Mouse (Mus musculus) hindbrain, embryonic 14.5 days (tissue): ENCODE measurements around the gene Cacna1a. TPM values are rescaled to one million over a fixed set of nuclear protein-coding genes. Genes with fewer than 3 reads are reported as not detected.

Source experiments
- ATAC-seq: fragments of 200-750 bp; cut with Nextera tagmentation; 2 replicates; pipeline ENCODE4 v1.8.0; 2017; ENCODE audit warnings: moderate number of reproducible peaks, mild to moderate bottlenecking, moderate TSS enrichment, moderate library complexity; ENCODE audit not compliant: low FRiP score
- DNase-seq: peaks from one replicate; pipeline ENCODE4 v3.0.0-alpha.2; 2015; ENCODE audit warnings: low spot score
- H3K27ac ChIP-seq: fragments of 300-500 bp; sonication (generic); 2 replicates; pipeline ENCODE4 v1.5.1; 2014; ENCODE audit warnings: mild to moderate bottlenecking, moderate library complexity
- H3K27me3 ChIP-seq: fragments of 300-500 bp; sonication (generic); 2 replicates; pipeline ENCODE4 v1.6.1; 2014; ENCODE audit warnings: mild to moderate bottlenecking, low read length, mixed read lengths; ENCODE audit not compliant: control insufficient read depth, insufficient read depth
- H3K36me3 ChIP-seq: fragments of 300-500 bp; sonication (generic); replicated peaks from 2 replicates; pipeline ENCODE4 v1.6.1; 2014; ENCODE audit not compliant: control insufficient read depth, insufficient read depth
- H3K4me1 ChIP-seq: fragments of 300-500 bp; sonication (generic); replicated peaks from 2 replicates; pipeline ENCODE4 v1.6.1; 2014; ENCODE audit warnings: antibody characterized with exemption, low read length, mixed read lengths; ENCODE audit not compliant: control insufficient read depth, insufficient read depth
- H3K4me2 ChIP-seq: fragments of 300-500 bp; sonication (generic); replicated peaks from 2 replicates; pipeline ENCODE4 v1.6.1; 2014; ENCODE audit warnings: mild to moderate bottlenecking, moderate library complexity
- H3K4me3 ChIP-seq: fragments of 300-500 bp; sonication (generic); replicated peaks from 2 replicates; pipeline ENCODE4 v1.5.1; 2014; ENCODE audit warnings: mild to moderate bottlenecking, low read length
- H3K9ac ChIP-seq: fragments of 300-500 bp; sonication (generic); 2 replicates; pipeline ENCODE4 v1.6.1; 2014
- H3K9me3 ChIP-seq: fragments of 300-500 bp; sonication (generic); 2 replicates; pipeline ENCODE4 v1.6.1; 2016; ENCODE audit warnings: low read length; ENCODE audit not compliant: control insufficient read depth
- WGBS: fragments of 180-500 bp; shearing (Covaris S2); extraction: QIAGEN DNeasy Blood & Tissue Kit; methylation state at CpG from one replicate; pipeline ENCODE4 v1.1.7; 2014; 5-methylcytosine and 5-hydroxymethylcytosine counted together
- polyA plus RNA-seq: library from polyadenylated mRNA; unstranded; fragments of >200 nt; fragmentation: Nextera tagmentation; extraction: Ambion mirVana; gene quantifications from 2 replicates; pipeline ENCODE4 v1.2.1, GENCODE M21; 2014

The Cacna1a gene
- polyA plus RNA-seq, 1 experiment from 2014 or later: 18.5 TPM

GRCm38 (mm10) chr8:84532725-84533124, 144.5 kb downstream of the Cacna1a start:
- DNase-seq: no peak
- no peaks in the 10 kb centered on the region for H3K27me3 ChIP-seq
- H3K27ac ChIP-seq: no peak overlapping the region
- peaks cover 76% of the 10 kb centered on the region for H3K36me3 ChIP-seq
- 0 out of 2 replicates have a peak, but pooled peaks cover 13% of the 10 kb centered on the region for H3K9me3 ChIP-seq
- no peak overlapping the region for H3K4me3 ChIP-seq
- H3K4me2 ChIP-seq: no peak overlapping the region
- ATAC-seq: no peak
- no peak overlapping the region for H3K9ac ChIP-seq
- H3K4me1 ChIP-seq: no peaks in the 10 kb centered on the region
- WGBS: 92% methylated on average over 1 of the region's 1 CpGs

GRCm38 (mm10) chr8:84533341-84533740, 145.1 kb downstream of the Cacna1a start:
- 88% methylated on average over 4 of the region's 4 CpGs for WGBS

GRCm38 (mm10) chr8:84536917-84537316, 148.7 kb downstream of the Cacna1a start:
- H3K36me3 ChIP-seq: peaks cover 83% of the 10 kb centered on the region
- DNase-seq (no peak), ATAC-seq (no peak)
- H3K4me3 ChIP-seq: no peak overlapping the region
- H3K4me1 ChIP-seq: no peaks in the 10 kb centered on the region
- H3K9me3 ChIP-seq: 0 out of 2 replicates have a peak, but pooled peaks cover 5% of the 10 kb centered on the region
- H3K27me3 ChIP-seq: no peaks in the 10 kb centered on the region
- WGBS: 89% methylated on average over 5 of the region's 5 CpGs
- no peak overlapping the region for H3K27ac ChIP-seq
- H3K4me2 ChIP-seq: no peak overlapping the region
- no peak overlapping the region for H3K9ac ChIP-seq

More at GRCm38 (mm10) chr8:84533341-84533740, 145.1 kb downstream of the Cacna1a start:
- Histone ChIP-seq H3K4me2 (no peak overlapping the region), H3K36me3 (peaks cover 82% of the 10 kb centered on the region), H3K4me3 (no peak overlapping the region), H3K4me1 (no peaks in the 10 kb centered on the region), H3K27me3 (no peaks in the 10 kb centered on the region), H3K27ac (no peak overlapping the region), H3K9me3 (0 out of 2 replicates have a peak, but pooled peaks cover 13% of the 10 kb centered on the region), H3K9ac (no peak overlapping the region)
- ATAC-seq: no peak
- no peak for DNase-seq

- Histone ChIP-seq H3K27me3 (no peaks in the 10 kb centered on the region), H3K4me1 (no peaks in the 10 kb centered on the region), H3K9ac (no peak overlapping the region), H3K9me3 (no peaks in the 10 kb centered on the region), H3K36me3 (peaks cover 73% of the 10 kb centered on the region), H3K4me3 (no peak overlapping the region), H3K4me2 (no peak overlapping the region), H3K27ac (no peak overlapping the region)
- ATAC-seq (no peak), DNase-seq (no peak)
- WGBS: 74% methylated on average over 6 of the region's 6 CpGs
Measured at GRCm38 (mm10) chr8:84539376-84539775, 151.1 kb downstream of the Cacna1a start.

- no peak overlapping the region for H3K4me3 ChIP-seq
- no peak for ATAC-seq
- DNase-seq: no peak
- no peak overlapping the region for H3K4me2 ChIP-seq
- H3K4me1 ChIP-seq: no peaks in the 10 kb centered on the region
- no peaks in the 10 kb centered on the region for H3K27me3 ChIP-seq
- H3K9ac ChIP-seq: no peak overlapping the region
- 67% methylated on average over 7 of the region's 7 CpGs for WGBS
- H3K27ac ChIP-seq: no peak overlapping the region
- H3K36me3 ChIP-seq: peaks cover 70% of the 10 kb centered on the region
- no peaks in the 10 kb centered on the region for H3K9me3 ChIP-seq
Measured at GRCm38 (mm10) chr8:84542481-84542880, 154.2 kb downstream of the Cacna1a start.

GRCm38 (mm10) chr8:84545522-84545921, 157.3 kb downstream of the Cacna1a start:
- 85% methylated on average over 3 of the region's 3 CpGs for WGBS
- Histone ChIP-seq H3K9me3 (no peaks in the 10 kb centered on the region), H3K4me2 (no peak overlapping the region), H3K4me3 (no peak overlapping the region), H3K27ac (no peak overlapping the region), H3K9ac (no peak overlapping the region), H3K4me1 (no peaks in the 10 kb centered on the region), H3K27me3 (no peaks in the 10 kb centered on the region), H3K36me3 (peaks cover 77% of the 10 kb centered on the region)
- no peak for DNase-seq
- ATAC-seq: no peak

GRCm38 (mm10) chr8:84552457-84552856, 164.2 kb downstream of the Cacna1a start:
- Histone ChIP-seq H3K4me3 (no peak overlapping the region), H3K4me1 (peaks cover 7% of the 10 kb centered on the region; the same call in 1 of the 2 replicates), H3K27ac (no peak overlapping the region), H3K4me2 (no peak overlapping the region), H3K36me3 (peaks cover 68% of the 10 kb centered on the region), H3K9me3 (no peaks in the 10 kb centered on the region), H3K27me3 (peaks cover 11% of the 10 kb centered on the region), H3K9ac (no peak overlapping the region)
- WGBS: 87% methylated on average over 4 of the region's 4 CpGs
- ATAC-seq (no peak), DNase-seq (no peak)

- Histone ChIP-seq H3K4me2 (no peak overlapping the region), H3K9ac (no peak overlapping the region), H3K4me3 (no peak overlapping the region), H3K36me3 (peaks cover 61% of the 10 kb centered on the region), H3K27ac (no peak overlapping the region), H3K4me1 (peaks cover 7% of the 10 kb centered on the region; the same call in 1 of the 2 replicates), H3K9me3 (no peaks in the 10 kb centered on the region), H3K27me3 (peaks cover 18% of the 10 kb centered on the region)
- DNase-seq: no peak
- no peak for ATAC-seq
- 86% methylated on average over 8 of the region's 8 CpGs for WGBS
Measured at GRCm38 (mm10) chr8:84553106-84553505, 164.9 kb downstream of the Cacna1a start.

- Histone ChIP-seq H3K27ac (no peak overlapping the region), H3K4me3 (no peak overlapping the region), H3K27me3 (peaks cover 23% of the 10 kb centered on the region), H3K4me2 (no peak overlapping the region), H3K36me3 (peaks cover 57% of the 10 kb centered on the region), H3K4me1 (peaks cover 9% of the 10 kb centered on the region; the same call in 1 of the 2 replicates), H3K9me3 (no peaks in the 10 kb centered on the region), H3K9ac (no peak overlapping the region)
- DNase-seq: no peak
- no peak for ATAC-seq
- 88% methylated on average over 4 of the region's 4 CpGs for WGBS
Measured at GRCm38 (mm10) chr8:84553617-84554016, 165.4 kb downstream of the Cacna1a start.
